Mouse (Mus musculus): ENCODE measurements around the gene Cntrl.
A peak's percentile ranks its signal among the peaks of the same experiment; 100 is the strongest.

Gene Cntrl

GRCm38 (mm10) chr2:35124716-35125115, 15.4 kb downstream of the Cntrl start:
- DNase-seq (ENCODE audit: extremely low read depth, low read depth): no peak

DNA sequence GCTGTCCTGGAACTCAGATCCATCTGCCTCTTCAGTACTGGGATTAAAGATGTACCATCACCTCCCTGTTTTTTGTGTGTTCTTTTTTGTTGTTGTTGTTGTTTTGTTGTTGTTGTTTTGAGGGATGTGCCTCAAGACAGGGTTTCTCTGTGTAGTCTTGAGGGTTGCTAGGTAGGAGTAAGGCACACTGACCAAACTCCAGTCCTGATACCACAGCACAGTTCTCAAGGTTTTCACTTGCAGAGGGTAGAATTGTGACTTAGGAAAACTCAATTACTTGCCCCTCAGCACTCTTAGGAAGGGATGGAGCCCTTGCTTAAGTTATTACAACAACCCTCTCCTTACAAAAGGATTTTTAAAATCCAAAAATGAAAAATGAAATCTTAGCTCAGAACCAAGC, 22.2 kb downstream of the Cntrl start:
- DNase-seq (ENCODE audit: extremely low read depth, low read depth): no peak

DNA sequence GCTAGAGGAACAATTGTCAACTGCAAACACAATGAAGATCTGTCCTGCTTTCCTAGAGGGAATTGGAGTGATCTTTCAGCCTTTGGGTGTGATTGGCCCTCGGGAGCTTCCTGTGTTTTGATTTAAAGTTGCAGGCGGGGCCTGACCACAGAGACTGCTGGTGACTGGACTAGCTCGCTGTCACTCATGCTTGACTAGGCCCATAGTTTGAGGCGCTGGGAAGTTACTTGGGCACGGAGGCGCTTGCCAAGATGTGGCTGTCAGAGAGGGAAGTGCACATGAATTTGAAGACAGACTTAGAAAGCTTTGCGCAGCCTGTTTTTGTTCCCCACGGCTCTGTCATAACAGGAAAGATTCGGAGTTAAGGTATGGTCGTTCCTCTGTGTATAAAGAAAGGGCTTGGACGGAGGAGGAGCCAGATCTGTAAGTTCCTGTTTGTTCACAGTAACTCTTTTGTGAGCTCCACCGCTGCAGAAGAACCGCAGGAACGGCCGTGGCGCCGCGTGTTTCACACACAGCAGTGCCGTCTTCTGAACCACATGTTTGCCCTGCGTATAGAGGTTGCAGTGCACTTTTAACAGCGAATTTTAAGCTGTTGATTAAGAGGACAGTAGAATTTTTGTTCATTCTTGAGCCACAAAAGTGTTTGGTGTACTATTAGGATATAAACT, 22.8 kb downstream of the Cntrl start:
- peak; percentile 93 for DNase-seq (ENCODE audit: extremely low read depth, low read depth)

GRCm38 (mm10) chr2:35132662-35133055, 23.4 kb downstream of the Cntrl start:
- DNase-seq (ENCODE audit: extremely low read depth, low read depth): no peak

DNA sequence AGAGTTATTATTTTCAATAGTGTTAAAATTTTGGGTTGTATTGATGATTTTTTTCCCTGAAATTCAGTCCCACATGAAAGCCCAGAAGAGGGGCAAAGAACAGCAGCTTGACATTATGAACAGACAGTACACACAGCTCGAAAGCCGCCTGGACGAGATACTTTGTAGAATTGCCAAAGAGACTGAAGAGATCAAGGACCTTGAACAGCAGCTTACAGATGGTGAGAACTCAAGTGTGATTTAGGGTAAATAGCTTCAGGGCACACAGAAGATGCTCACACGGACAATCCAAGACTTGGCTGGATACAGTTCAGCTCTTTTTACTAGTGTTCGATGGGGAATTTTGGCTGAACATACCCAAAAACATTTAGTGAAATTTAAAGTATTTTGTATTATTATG, 24.6 kb downstream of the Cntrl start:
- no peak for DNase-seq (ENCODE audit: extremely low read depth, low read depth)

GRCm38 (mm10) chr2:35138576-35138975, 29.3 kb downstream of the Cntrl start:
- peak; percentile 50 for DNase-seq (ENCODE audit: extremely low read depth, low read depth)

- DNase-seq (ENCODE audit: extremely low read depth, low read depth): no peak
Measured at GRCm38 (mm10) chr2:35141673-35142072, 32.4 kb downstream of the Cntrl start.

DNA sequence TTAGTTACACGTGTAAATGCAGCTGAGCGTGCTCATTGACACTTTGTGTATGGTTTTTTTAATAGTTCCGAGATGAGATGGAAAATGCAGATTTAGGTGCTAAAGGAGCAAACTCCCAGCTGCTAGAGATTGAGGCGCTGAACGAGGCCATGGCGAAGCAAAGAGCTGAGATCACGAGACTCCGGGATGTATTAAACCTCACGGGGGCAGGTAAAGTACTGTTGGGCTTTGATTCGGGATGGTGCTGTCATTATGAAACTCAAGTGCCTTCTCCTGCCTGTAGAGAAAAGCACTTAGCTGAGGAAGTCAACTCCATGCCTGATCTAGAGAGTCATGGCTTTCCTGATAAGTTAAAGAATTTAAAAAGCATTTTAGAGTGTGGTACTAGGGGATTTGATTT, 39.5 kb downstream of the Cntrl start:
- no peak for DNase-seq (ENCODE audit: extremely low read depth, low read depth)

GRCm38 (mm10) chr2:35151303-35151882, 42.1 kb downstream of the Cntrl start:
- DNase-seq (ENCODE audit: extremely low read depth, low read depth): no peak

DNA sequence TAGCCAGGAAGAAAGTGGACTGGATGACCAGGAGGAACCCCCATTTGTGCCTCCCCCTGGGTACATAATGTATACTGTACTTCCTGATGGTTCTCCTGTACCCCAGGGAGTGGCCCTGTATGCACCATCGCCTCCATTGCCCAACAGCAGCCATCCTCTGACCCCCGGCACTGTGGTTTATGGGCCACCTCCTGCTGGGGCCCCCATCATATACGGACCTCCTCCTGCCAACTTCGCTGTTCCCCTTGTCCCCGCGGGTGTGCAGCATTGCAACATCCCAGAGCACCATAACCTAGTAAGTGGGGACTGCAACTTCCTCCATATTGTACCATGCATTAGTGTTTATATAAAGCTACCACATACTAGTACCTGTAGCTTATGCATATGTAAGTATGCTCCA, 43.9 kb downstream of the Cntrl start:
- DNase-seq (ENCODE audit: extremely low read depth, low read depth): no peak

- no peak for DNase-seq (ENCODE audit: extremely low read depth, low read depth)
Measured at GRCm38 (mm10) chr2:35153844-35154554, 44.7 kb downstream of the Cntrl start.

GRCm38 (mm10) chr2:35156985-35157384, 47.7 kb downstream of the Cntrl start:
- no peak for DNase-seq (ENCODE audit: extremely low read depth, low read depth)

GRCm38 (mm10) chr2:35157836-35158235, 48.5 kb downstream of the Cntrl start:
- no peak for DNase-seq (ENCODE audit: extremely low read depth, low read depth)

- no peak for DNase-seq (ENCODE audit: extremely low read depth, low read depth)
Measured at GRCm38 (mm10) chr2:35158358-35158757, 49.1 kb downstream of the Cntrl start.

DNA sequence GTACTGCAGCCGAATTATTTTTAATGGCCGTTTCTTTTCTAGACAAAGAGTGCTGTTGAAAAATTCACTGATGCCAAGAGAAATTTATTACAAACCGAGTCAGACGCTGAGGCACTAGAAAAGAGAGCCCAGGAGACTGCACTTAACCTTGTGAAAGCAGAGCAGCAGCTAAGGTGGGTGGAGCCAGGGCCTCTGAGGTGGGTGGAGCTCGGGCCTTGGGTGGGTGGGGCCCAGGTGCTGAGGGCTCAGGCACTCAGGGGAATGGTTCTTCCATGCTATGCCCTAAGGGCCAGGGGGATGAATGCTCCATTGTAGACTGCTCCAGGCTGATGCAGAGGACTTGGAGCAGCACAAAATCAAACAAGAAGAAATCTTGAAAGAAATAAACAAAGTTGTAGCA, 50.9 kb downstream of the Cntrl start:
- DNase-seq (ENCODE audit: extremely low read depth, low read depth): no peak

DNA sequence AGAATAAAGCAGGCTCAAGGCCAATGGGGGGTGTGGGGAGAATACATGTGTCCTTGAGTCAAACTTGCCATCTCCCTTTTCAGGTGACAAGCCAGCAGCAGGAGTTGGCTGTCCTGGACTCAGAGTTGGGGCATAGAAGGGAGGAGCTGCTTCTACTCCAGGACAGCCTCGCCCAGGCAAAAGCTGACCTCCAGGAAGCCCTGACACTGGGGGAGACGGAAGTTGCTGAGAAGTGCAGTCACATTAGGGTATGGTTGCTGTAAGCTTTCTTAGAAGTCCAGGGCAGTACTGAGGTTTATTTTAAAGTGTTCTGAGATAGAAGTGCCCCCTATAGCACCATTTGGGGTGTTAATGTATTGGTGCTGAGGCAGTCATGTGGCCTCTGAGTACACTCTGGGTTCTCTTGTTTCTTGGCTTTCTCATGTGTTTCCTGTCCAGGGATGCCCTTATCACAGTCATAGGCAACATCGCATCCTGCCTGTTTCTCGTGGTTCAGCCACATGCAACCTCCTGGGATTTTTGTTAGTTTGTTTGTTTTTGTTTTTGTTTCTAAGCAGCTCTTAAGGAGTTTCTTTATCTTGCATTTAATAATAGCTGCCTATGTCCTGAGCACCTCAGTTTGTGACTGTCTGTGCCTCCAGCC, 52.7 kb downstream of the Cntrl start:
- no peak for DNase-seq (ENCODE audit: extremely low read depth, low read depth)

- DNase-seq (ENCODE audit: extremely low read depth, low read depth): no peak
Measured at GRCm38 (mm10) chr2:35163396-35163795, 54.1 kb downstream of the Cntrl start.

- DNase-seq (ENCODE audit: extremely low read depth, low read depth): no peak
Measured at GRCm38 (mm10) chr2:35165416-35165815, 56.1 kb downstream of the Cntrl start.

- no peak for DNase-seq (ENCODE audit: extremely low read depth, low read depth)
Measured at GRCm38 (mm10) chr2:35166816-35167215, 57.5 kb downstream of the Cntrl start.

DNA sequence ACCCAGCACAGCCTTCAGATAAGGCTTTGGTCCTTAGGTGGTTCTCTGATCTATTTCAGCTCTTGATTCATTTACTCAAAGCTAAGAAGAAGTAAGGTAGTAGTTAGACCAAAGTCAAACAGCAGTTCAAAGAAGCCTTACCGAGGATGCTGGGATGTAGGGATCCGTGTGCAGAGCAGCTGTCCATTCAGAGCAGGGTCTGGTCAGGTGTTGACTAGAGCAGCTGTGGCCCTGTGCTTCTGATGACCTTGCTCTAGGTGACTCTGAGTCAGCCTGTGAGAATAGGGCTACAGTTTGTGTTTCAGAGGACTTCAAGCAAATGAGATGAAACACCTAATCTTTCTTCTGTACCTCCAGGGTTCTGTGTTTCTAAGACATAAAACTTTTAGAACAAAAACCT, 60.2 kb downstream of the Cntrl start:
- no peak for DNase-seq (ENCODE audit: extremely low read depth, low read depth)

DNA sequence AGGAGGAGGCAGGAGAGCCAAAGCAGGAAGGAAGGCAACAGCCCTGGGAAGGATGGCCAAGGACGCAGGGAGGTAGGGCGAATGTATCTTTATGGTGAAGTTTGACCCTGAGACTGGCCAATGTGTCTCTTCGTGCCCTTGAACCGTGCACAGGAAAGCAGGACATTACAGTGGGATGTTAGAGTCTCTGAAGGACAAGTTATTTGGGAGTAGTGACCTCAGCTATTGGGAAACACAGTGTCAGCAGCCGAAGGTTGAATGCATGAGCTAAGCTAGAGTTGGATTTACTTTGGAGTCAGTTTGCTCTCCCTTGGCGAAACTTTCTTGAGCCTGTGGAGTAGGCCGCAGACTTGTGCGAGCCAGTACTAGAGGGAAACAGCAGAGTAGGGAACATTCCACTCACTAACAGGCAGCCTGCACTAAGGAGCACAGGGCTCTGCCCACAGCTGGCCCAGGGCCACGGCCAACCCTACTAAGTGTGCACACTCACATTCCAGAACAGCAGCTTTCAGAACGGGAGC, 62.1 kb downstream of the Cntrl start:
- no peak for DNase-seq (ENCODE audit: extremely low read depth, low read depth)

DNA sequence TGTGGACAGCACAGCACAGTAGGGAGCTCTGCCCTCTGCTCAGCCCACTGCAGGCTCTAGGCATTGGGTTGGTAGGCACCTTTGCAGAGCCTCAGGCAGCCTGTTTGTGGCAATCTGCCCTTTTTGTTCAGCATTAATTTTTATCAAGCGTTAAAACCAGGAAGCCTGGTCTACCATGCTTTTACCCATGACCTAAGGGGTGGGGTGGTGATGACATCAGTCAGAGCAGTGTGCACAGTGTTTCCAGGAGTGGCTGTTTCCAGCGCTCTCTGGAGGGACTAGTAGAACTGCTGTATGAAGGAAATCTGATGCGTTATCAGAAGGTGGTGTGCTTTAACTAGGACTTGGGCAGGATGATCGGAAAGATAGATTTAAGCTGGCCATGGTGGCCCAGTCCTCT, 63.0 kb downstream of the Cntrl start:
- DNase-seq (ENCODE audit: extremely low read depth, low read depth): no peak

Data from MEL-GATA-1-ER (cell line).